Mouse (Mus musculus): ENCODE results near the gene Rapgef1.

Gene Rapgef1

GRCm38 (mm10) chr2:29622126-29623005 is 2.8 kb downstream of the Rapgef1 start:
- CTCF ChIA-PET, result interaction anchor here (1.7 kb wide), 1 partner anchor 26 kb away, joined by 5 read pairs; no protein-coding TSS in a partner anchor

GRCm38 (mm10) chr2:29623247-29624090 is 3.9 kb downstream of the Rapgef1 start:
- CTCF ChIA-PET, result interaction anchor here (0.8 to 1.7 kb wide), 2 partner anchors 9 to 25 kb away, joined by 3 to 5 read pairs; no protein-coding TSS in a partner anchor

- CTCF ChIA-PET, result interaction anchor here (0.8 to 1.7 kb wide), 2 partner anchors 8 to 24 kb away, joined by 3 to 5 read pairs; no protein-coding TSS in a partner anchor
Measured at GRCm38 (mm10) chr2:29624091-29624608, 4.6 kb downstream of the Rapgef1 start.

DNA sequence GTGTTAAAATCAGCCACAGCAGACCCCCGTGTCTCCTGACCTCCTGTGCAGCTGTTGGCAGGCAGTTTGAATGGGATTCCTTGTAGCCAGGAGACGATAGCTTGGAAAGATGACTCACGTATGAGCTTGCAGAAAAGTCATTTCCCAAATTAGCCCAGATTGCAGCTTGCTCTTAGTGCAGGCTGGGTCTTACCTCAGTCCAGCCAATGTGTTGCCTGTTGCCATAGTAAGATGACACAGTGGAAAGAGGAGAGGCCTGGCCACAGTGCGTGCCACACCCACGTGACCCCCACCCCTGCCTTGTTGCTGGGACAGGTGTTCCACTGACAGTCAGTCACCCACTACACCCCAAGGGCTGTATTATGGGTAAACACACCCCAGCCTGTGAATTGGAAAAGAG is 5.2 kb downstream of the Rapgef1 start:
- CTCF ChIA-PET, result interaction anchor here (1.7 kb wide), 1 partner anchor 11 kb away, joined by 6 read pairs; no protein-coding TSS in a partner anchor

- CTCF ChIA-PET, result interaction anchor here (0.6 to 1.7 kb wide), 3 partner anchors 10 to 1509 kb away, joined by 3 to 6 read pairs (median 4); no protein-coding TSS in a partner anchor
Measured at GRCm38 (mm10) chr2:29625573-29626200, 6.2 kb downstream of the Rapgef1 start.

- CTCF ChIA-PET, result no interaction called here
Measured at GRCm38 (mm10) chr2:29627337-29627736, 7.8 kb downstream of the Rapgef1 start.

GRCm38 (mm10) chr2:29628186-29628585 is 8.7 kb downstream of the Rapgef1 start:
- CTCF ChIA-PET, result interaction anchor here (0.6 kb wide), 1 partner anchor 29 kb away, joined by 4 read pairs; no protein-coding TSS in a partner anchor

GRCm38 (mm10) chr2:29628763-29629181 is 9.3 kb downstream of the Rapgef1 start:
- CTCF ChIA-PET, result interaction anchor here (0.6 kb wide), 1 partner anchor 28 kb away, joined by 4 read pairs; no protein-coding TSS in a partner anchor

- CTCF ChIA-PET, result interaction anchor here (0.9 kb wide), 1 partner anchor 10 kb away, joined by 7 read pairs; no protein-coding TSS in a partner anchor
Measured at GRCm38 (mm10) chr2:29629311-29629710, 9.8 kb downstream of the Rapgef1 start.

DNA sequence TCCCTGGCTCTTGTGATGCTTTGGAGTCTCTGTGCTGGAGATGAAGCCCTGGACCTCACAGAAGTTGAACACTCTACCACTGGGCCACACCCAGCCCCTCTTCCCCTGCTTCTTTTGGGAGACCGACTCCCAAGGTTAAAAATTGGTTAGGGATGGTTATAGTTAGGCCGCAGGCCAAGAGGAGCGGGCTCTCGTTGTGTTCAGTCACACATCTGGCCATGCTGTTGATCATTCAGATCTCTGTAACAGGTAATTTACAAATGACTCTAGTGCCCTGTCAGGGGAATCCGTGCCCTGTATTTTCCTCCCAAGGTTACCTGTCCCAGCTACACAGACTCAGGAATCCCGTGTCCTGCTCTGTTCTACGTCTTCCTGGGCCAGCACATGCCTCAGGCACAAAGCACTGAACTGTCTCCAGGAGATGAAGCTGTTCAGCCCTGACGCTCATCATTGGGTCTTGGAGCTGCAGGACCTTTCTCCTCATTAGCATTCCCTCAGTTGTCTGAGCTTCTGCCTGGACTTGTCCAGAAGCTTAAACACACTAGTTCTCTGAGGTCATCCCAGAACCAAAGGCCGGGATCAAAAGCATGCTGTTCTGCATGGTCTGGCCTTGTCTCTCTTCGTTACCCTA is 10.7 kb downstream of the Rapgef1 start:
- CTCF ChIA-PET, result interaction anchor here (0.6 kb wide), 1 partner anchor 20 kb away, joined by 6 read pairs; no protein-coding TSS in a partner anchor

DNA sequence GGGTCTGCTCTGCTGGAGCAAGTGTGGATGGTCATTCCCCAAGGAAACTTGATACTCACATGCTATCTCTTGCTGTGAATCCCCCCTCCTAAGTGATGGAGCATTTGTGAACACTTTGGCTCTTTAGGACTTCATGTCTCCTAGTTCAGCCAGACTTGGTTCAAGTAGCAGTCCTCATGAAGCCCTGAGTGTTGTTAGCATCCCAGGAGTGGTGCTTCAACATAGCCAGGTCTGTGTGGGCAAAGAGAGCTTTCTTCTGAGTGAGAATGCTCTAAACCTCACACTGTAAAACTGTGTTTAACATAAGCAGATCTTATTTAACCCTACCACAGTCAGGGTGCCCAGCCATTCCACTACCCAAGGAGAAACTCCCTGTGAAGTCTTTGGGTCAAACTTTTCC is 11.5 kb downstream of the Rapgef1 start:
- CTCF ChIA-PET, result no interaction called here

GRCm38 (mm10) chr2:29631564-29632167 is 12.1 kb downstream of the Rapgef1 start:
- CTCF ChIA-PET, result interaction anchor here (0.7 to 0.8 kb wide), 2 partner anchors 8 to 94 kb away, joined by 3 read pairs; no protein-coding TSS in a partner anchor

DNA sequence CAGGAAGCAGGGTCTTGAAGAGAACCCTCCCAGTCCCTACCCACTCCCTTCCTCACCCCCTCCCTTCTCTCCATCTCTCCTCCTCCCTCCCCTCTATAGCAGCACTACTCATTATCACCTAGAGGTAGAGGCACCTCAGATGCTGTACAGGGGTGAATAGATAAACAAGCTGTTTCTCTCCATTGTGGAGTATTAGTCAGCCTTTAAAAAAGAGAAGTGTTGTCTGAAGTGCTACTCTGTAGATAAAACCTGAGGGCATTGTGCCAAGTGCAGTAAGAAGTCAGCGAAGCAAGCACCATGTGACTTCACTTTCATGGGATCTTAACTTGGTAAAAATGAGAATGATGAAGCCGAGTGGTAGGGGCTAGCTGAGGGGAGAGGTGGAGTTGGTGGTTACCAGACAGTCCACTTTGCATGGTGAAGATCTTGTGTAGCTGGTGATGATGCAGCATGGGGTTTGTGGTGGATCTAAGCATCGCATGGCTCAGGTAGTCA is 12.7 kb downstream of the Rapgef1 start:
- CTCF ChIA-PET, result interaction anchor here (0.8 kb wide), 1 partner anchor 8 kb away, joined by 3 read pairs; no protein-coding TSS in a partner anchor

GRCm38 (mm10) chr2:29633101-29633554 is 13.6 kb downstream of the Rapgef1 start:
- CTCF ChIA-PET, result interaction anchor here (1.0 to 1.4 kb wide), 2 partner anchors 9 to 11 kb away, joined by 3 to 4 read pairs; no protein-coding TSS in a partner anchor

DNA sequence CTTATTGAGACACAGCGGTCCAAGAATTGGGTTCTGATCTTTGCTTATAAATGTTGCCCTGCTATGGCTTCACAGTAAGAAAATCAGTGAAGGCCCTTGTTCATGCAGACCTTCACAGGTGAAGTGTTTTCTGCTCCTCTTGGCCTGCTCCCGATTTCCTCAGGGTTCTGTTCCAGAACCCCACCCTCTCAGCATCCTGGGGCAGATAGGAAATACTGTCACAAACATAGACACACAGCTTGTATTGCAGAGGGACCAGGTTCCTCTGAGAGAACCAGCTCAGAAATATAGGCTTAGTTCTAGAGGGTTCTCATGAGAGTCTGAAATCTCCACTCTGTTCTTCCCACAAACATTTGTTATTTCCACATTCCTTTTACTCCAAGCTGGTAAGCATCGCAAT is 14.3 kb downstream of the Rapgef1 start:
- CTCF ChIA-PET, result interaction anchor here (1.0 to 1.4 kb wide), 2 partner anchors 8 to 11 kb away, joined by 3 to 4 read pairs; no protein-coding TSS in a partner anchor

- CTCF ChIA-PET, result no interaction called here
Measured at GRCm38 (mm10) chr2:29634541-29634940, 15.0 kb downstream of the Rapgef1 start.

DNA sequence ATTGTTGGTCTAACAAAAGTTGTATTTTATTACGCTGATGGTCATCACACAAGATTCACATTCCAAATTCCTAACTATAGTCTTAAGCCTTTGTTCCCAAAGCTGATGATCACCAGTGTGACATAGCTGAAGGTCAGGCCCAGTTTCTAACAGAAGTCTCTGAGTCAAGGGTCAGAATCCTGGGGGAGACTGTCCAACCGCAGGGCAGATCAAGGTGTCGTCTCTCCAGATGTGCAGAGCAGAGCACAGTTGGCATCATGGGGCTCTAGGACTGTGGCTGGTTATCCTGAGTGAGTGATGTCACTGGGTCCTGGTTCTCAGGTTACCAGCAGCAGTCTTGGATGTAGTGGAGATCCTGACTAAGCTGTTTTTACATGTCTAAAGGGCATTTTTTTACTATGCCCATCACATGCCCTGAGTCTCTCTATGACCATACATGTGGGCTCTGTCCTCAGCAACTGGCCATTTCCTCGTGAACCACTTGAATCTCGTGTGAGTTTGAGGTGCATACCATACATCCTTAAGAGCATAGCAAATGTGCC is 16.5 kb downstream of the Rapgef1 start:
- CTCF ChIA-PET, result interaction anchor here (0.7 to 1.5 kb wide), 2 partner anchors 11 to 285 kb away, joined by 4 to 6 read pairs; no protein-coding TSS in a partner anchor

GRCm38 (mm10) chr2:29637528-29637927 is 18.0 kb downstream of the Rapgef1 start:
- CTCF ChIA-PET, result interaction anchor here (0.7 to 0.8 kb wide), 2 partner anchors 9 to 45 kb away, joined by 3 to 5 read pairs; no protein-coding TSS in a partner anchor

DNA sequence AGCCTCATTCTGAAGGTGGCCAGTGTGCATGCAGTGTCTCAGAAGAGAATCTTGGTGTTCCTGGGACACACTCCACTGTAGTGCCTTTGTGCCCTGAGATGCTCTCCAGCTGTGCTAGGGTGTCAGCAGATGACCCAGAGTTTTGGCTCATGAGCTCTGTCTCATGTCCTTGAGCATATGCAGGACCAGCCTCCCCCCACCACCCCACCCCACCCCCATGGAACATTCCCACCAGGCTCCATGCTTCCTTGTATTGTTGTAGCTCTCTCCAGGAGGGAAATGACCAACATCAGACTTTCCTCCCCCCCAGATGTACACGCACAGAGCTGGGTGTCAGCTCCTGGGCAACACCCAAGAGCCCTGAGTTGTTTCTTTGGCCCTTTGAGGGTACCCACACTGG is 19.9 kb downstream of the Rapgef1 start:
- CTCF ChIA-PET, result no interaction called here

All from spleen, embryonic (tissue).